Mouse (Mus musculus) brain, embryonic 14.5 days (tissue): ENCODE data around the gene Zcwpw1.
"Not testable (repeated sequence)": the region's sequence is repeated elsewhere in the genome, so short reads cannot be mapped to it uniquely, and the experiment has no call there.

Experiments
- CTCF ChIP-seq: fragments of 200-500 bp; IDR thresholded peaks from 2 replicates; pipeline ENCODE4 v1.5.1; 2012; ENCODE audit warnings: inconsistent platforms, mild to moderate bottlenecking, moderate library complexity, borderline replicate concordance; ENCODE audit not compliant: insufficient read depth, insufficient read length; ENCODE audit errors: extremely low read depth
- POLR2A ChIP-seq: fragments of 200-500 bp; IDR thresholded peaks from 2 replicates; pipeline ENCODE4 v1.6.1; 2012; ENCODE audit warnings: mild to moderate bottlenecking, inconsistent platforms, borderline replicate concordance; ENCODE audit not compliant: poor library complexity, insufficient read depth, insufficient read length, severe bottlenecking; ENCODE audit errors: extremely low read depth

DNA sequence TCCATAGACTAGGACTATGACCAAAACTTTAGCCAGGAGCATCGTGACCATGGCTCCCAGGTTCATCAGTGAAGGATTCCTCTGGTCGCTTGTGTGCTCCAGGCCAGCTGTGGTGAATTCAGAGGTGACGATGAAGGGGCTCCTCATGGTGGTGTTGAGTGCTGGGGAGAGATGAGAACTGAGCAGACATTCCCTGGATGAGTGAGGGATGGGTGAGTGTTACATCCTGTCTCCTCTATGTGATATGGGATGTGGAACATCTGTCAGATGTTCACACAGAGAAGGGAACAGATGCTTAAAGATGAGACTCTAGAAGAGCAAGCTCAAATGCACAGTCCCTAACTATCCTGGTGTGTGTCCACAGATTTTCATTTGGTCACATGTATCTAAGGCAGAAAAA, 67.3 kb downstream of the Zcwpw1 start:
- not testable (repeated sequence) for TF ChIP-seq POLR2A, CTCF
